Mouse (Mus musculus): ENCODE data around the gene H2-Q2. TPM values are rescaled to one million over a fixed set of nuclear protein-coding genes. Genes with fewer than 3 reads are reported as not detected.
A peak's percentile ranks its signal among the peaks of the same experiment; 100 is the strongest.
"Not testable (repeated sequence)": the region's sequence is repeated elsewhere in the genome, so short reads cannot be mapped to it uniquely, and the experiment has no call there.

Gene H2-Q2
- total RNA-seq (2021), result under 1 TPM; 0.30 to 0.78 TPM

GRCm38 (mm10) chr17:35342071-35342671 lies at the start of gene H2-Q2:
Gene H2-Q2 (plus strand): TSS chr17:35342242.
- intact Hi-C loops (cut with DNase I), result no loop called here
- DNase-seq (ENCODE audit: low spot score in 2 of 2), result no peak

- intact Hi-C loops (cut with DNase I), result not testable (repeated sequence)
- DNase-seq (ENCODE audit: low spot score in 2 of 2), result peak; percentile 19 to 32
These were observed 46.2 kb upstream of the H2-Q2 start for GRCm38 (mm10) chr17:35295796-35296195.

- intact Hi-C loops (cut with DNase I); DNase-seq (ENCODE audit: low spot score in 2 of 2): not testable (repeated sequence)
These were observed 41.6 kb upstream of the H2-Q2 start for GRCm38 (mm10) chr17:35300261-35300945.

- intact Hi-C loops (cut with DNase I), result loop anchor here (1.0 kb wide), 2 partner anchors 46 to 1335 kb away; no protein-coding TSS in a partner anchor
- peak; percentile 84 to 85 for DNase-seq (ENCODE audit: low spot score in 2 of 2)
These were observed 40.3 kb upstream of the H2-Q2 start for GRCm38 (mm10) chr17:35301645-35302258.

GRCm38 (mm10) chr17:35303271-35303670 lies 38.8 kb upstream of the H2-Q2 start:
- intact Hi-C loops (cut with DNase I), result no loop called here
- no peak for DNase-seq (ENCODE audit: low spot score in 2 of 2)

- DNase-seq (ENCODE audit: low spot score in 2 of 2), result no peak
- intact Hi-C loops (cut with DNase I), result no loop called here
These were observed 38.2 kb upstream of the H2-Q2 start for GRCm38 (mm10) chr17:35303756-35304350.

GRCm38 (mm10) chr17:35304478-35304877 lies 37.6 kb upstream of the H2-Q2 start:
- DNase-seq (ENCODE audit: low spot score in 2 of 2), result no peak
- intact Hi-C loops (cut with DNase I), result no loop called here

- intact Hi-C loops (cut with DNase I); DNase-seq (ENCODE audit: low spot score in 2 of 2): not testable (repeated sequence)
These were observed 37.1 kb upstream of the H2-Q2 start for GRCm38 (mm10) chr17:35304921-35305320.

- no peak for DNase-seq (ENCODE audit: low spot score in 2 of 2)
- intact Hi-C loops (cut with DNase I), result loop anchor here (2.0 kb wide), 1 partner anchor 36 kb away; no protein-coding TSS in a partner anchor
These were observed 23.4 kb upstream of the H2-Q2 start for GRCm38 (mm10) chr17:35318671-35319070.

- DNase-seq (ENCODE audit: low spot score in 2 of 2), result no peak
- intact Hi-C loops (cut with DNase I), result no loop called here
These were observed 21.5 kb upstream of the H2-Q2 start, which contains the start of gene H2-Q1 for GRCm38 (mm10) chr17:35320327-35321081. Gene H2-Q1 (plus strand): TSS chr17:35320405.

GRCm38 (mm10) chr17:35325124-35325523 lies 16.9 kb upstream of the H2-Q2 start:
- DNase-seq (ENCODE audit: low spot score in 2 of 2); intact Hi-C loops (cut with DNase I): not testable (repeated sequence)

- DNase-seq (ENCODE audit: low spot score in 2 of 2); intact Hi-C loops (cut with DNase I): not testable (repeated sequence)
These were observed 16.0 kb upstream of the H2-Q2 start for GRCm38 (mm10) chr17:35326000-35326399.

- intact Hi-C loops (cut with DNase I), result not testable (repeated sequence)
These were observed 12.3 kb upstream of the H2-Q2 start for GRCm38 (mm10) chr17:35329714-35330113.

GRCm38 (mm10) chr17:35331546-35331945 lies 10.5 kb upstream of the H2-Q2 start:
- intact Hi-C loops (cut with DNase I); DNase-seq (ENCODE audit: low spot score in 2 of 2): not testable (repeated sequence)

More at GRCm38 (mm10) chr17:35329714-35330113, 12.3 kb upstream of the H2-Q2 start:
- not testable (repeated sequence) for DNase-seq (ENCODE audit: low spot score in 2 of 2)

- no peak for DNase-seq (ENCODE audit: low spot score in 2 of 2)
- intact Hi-C loops (cut with DNase I), result no loop called here
These were observed 852 bp downstream of the H2-Q2 start for GRCm38 (mm10) chr17:35342711-35343476.

GRCm38 (mm10) chr17:35347659-35348058 lies 5.6 kb downstream of the H2-Q2 start:
- not testable (repeated sequence) for DNase-seq (ENCODE audit: low spot score in 2 of 2)
- intact Hi-C loops (cut with DNase I), result loop anchor here (5.0 kb wide), 1 partner anchor 1390 kb away; the partner anchor contains the start of genes Rps18 and Vps52

- intact Hi-C loops (cut with DNase I); DNase-seq (ENCODE audit: low spot score in 2 of 2): not testable (repeated sequence)
These were observed 11.2 kb downstream of the H2-Q2 start for GRCm38 (mm10) chr17:35353275-35353674.

GRCm38 (mm10) chr17:35354071-35354470 lies 12.0 kb downstream of the H2-Q2 start:
- DNase-seq (ENCODE audit: low spot score in 2 of 2), result no peak
- intact Hi-C loops (cut with DNase I), result loop anchor here (2.0 kb wide), 1 partner anchor 35 kb away; no protein-coding TSS in a partner anchor
